Mouse (Mus musculus) cerebellum, postnatal 10 days (tissue): ENCODE results near the gene Crip2.

Source experiments
- DNase-seq, 2 experiments: peaks; one replicate each; pipeline ENCODE4 v3.0.0; 2021; ENCODE audit warnings: mixed read lengths in 2 of 2

Crip2 gene

DNA sequence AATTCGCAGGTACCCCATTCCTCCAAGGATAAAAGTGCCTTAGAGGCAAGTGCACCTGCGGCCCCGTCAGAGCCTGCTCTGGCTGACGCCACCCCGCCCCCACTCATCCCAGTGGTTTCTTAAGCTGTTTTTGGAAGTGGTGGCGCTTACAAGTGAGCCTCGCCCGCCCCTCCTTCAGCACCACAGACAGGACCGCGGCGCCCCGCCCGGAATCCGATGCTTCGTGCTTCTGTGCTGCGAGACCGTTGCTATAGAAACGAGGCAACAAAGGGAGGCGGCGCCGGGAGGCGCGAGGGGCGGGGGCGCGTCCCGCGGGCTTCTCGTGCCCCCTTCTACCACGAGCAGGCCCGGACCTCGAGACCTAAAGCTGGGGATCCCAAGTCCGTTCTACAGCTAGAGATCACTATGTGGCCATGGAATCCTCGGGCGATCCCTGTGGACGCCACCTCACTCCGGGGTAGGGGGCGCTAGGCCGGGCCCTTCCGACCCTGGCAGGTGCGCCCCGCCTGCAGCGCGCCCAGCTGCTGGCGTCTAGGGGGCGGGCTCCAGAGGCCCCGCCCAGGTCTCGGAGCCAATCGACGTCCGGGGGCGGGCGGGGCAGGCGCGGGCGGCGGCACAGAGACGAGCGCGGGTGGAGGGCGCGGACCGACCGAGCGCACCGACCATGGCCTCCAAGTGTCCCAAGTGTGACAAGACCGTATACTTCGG is at the start of gene Crip2:
Crip2 (plus strand) TSS at position 329 of the 708 bp plus-strand sequence.
- peak; percentile 81 to 85 for DNase-seq

DNA sequence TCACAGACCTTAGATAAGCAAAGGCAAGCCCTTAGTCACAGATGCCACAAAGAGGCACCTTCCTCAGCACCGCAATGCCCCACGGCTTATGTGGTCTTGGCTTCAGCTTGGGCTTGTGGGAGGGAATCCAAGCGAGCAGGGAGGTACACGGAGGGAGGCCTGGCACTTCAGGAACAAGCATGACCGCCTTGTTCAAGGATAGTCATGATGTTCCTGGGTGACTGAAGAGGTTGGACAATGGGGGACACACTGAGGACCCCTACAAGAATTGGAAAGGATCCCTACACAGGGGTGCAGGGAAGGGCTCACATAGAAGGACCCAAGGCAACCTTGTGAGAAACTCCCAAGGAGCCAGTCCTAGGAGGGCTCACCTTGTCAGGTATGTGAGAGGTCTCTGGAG is 43.0 kb upstream of the Crip2 start:
- DNase-seq: peak in 1 of 2 experiments; percentile 54

DNA sequence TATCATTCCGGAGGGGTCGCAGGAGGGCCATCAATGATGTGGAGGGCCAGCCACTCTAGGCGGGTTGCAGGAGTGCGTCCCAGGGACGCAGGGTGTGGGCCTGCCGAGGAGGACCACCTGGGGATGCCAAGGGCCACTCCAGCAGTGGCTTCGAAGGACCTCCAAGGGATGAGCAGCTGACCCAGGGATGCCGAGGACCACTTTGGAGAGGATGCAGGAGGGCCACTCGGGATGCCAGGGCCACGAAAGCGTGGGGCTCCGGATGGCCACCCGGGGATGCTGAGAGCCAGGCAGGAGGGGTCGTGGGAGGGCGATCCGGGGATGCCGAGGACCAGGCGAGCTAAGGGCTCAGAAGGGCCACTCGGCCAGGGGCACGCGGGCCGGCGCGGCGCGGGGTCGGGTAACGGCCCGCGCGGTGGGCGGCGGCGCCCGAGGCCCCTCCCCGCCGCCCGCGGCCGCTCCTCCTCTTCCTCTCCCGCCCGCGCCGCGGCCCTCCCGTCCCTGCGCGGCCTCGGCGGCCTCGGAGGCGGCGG is 42.2 kb upstream of the Crip2 start, which contains the start of gene Mta1:
Mta1 (plus strand) TSS at position 530 of the 533 bp plus-strand sequence.
- peak; percentile 71 to 81 for DNase-seq

DNA sequence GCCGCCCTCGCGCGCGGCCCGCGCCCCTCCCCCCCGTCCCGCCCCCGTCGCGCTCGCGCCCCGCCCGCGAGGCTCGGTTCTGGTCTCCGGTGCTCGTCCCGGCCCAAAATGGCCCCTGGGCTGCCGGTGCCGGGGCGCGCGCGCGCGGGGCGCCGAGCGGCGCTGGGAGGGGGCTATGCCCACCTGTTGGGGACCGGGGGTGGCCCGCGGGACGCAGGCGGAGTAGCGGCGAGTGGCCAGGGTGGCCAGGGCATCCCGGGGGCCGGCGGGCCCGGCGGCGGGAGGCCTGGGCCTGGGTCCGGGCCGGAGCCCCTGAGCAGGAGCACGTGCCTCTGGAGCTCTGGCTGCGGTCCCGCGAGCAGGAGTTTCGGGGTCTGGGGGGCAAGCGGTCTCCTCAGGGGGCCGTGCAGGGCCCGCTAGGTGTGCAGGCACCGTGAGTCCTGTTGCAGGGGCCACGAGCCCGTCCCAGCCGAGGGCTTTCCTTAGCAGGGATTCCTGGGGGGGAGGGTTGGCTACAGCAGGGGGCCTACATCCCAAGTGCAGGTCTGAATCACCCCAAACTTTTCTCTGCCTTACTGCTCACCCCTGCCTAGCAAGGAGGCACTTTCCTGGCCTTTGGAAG is 41.4 kb upstream of the Crip2 start:
- DNase-seq: peak; percentile 59 to 61

DNA sequence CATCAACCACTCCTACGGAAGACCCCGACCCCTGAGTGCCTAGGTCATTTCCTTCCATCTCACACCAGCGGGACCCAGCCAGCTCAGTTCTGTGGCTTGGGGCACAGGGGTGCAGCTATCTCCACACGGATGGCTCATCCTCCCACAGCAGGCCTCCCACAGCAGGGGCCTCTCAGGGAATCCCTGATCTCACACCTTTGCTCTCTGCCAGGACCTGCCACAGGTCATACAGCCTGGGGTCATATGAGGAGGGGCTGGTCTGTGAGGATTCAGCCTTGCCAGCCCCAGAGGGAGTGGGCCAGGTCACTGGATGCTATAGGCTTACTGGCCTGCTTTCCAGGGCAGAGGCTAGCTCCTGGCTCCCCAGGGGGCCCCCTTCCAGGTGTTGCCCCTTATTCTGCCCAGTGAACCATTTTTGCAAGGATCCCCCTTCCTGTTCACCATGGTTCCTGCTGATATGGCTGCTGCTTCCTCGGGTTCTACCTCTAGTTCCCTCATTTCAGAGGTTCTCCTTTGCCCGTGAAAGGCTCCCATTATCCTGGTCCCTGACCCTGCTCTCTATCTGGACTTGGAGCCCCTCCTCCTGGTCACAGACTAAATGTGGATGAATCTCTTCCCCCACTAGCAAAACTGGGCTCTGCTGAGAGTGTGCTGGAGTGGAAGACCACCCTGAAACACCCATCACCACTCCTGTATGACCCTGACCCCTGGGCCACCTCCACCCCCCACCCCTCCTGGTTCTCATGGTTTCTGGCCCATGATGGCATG is 40.4 kb upstream of the Crip2 start:
- peak in 1 of 2 experiments; percentile 39 for DNase-seq

DNA sequence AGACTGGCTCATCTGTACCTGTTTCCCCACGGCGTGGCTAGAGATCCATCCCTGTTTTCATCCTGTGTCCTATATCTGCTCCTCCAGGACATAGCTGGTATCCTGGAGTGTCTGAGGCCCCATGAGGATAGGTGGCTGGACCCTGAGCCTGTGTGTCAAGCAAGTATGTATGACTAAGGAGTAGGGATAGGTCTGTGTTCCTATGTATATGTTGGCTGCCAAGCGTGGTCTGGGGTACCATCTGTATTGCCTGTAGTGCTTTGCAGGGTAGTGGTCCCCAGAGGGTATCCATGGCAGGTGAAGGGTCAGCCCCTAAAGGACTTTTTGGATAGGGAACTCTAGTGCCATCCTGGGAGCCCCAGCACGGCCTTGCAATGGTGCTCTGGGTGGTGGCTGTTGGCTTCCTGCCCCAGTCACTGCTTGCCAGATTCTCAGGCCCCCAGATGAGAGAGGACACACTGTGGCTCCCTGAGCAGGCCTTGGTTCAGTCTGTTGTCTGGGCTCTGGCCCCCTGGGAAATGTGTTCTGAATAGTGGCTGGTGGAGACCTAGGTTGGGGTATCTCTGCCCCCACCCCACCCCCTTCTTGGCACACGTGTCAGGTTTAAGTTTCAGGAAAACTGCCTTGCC is 39.5 kb upstream of the Crip2 start:
- DNase-seq: peak; percentile 64 to 75

DNA sequence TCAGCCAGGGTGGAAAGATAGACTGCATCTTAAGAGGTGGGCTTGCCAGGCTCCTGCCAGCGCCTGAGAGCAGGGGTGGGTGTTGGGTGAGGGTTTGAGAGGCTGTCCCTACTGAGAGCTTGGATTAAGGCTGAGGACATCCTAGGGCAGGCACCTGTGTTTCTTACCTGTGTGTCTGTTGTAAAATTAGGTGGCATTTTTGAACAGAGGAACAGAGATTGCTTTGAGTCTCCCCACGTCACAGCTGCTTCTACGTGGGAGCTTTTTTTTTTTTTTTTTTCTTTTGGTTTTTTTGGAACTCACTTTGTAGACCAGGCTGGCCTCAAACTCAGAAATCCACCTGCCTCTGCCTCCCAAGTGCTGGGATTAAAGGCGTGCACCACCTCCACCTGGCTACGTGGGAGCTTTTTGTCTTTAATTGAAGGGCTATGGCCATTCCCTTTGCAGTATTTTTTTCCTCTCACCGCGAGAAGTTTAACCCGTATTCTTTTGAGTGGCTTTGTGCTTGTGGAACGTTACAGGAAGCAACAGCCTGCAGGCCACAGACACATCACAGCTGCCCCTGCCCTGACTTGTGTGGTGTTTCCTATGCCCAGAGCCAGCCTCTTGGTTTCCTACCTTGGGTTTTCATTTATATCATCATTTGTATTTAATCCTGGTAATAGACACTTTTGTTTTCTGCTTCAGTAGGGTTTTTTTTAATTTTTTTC is 38.6 kb upstream of the Crip2 start:
- no peak for DNase-seq

DNA sequence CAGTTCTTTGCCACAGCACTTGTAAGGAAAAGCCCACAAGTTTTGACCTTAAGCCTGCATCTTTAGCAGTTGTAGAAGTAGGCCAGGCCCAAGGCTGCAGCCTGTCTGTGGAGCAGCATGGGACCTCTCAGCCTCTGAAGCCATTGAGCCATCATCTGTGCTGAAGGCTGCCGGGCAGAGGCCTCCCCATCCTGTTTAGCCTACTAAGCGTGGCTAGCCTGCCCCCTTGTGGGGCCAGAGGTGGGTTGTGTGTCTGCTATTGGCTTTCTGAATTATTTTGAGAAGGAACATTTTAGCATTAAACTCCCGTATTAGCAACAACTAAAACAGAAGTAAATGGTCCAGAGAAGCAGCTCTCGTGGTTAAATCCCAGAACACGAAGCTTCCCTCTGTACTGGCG is 37.6 kb upstream of the Crip2 start:
- DNase-seq: peak; percentile 81 to 82

DNA sequence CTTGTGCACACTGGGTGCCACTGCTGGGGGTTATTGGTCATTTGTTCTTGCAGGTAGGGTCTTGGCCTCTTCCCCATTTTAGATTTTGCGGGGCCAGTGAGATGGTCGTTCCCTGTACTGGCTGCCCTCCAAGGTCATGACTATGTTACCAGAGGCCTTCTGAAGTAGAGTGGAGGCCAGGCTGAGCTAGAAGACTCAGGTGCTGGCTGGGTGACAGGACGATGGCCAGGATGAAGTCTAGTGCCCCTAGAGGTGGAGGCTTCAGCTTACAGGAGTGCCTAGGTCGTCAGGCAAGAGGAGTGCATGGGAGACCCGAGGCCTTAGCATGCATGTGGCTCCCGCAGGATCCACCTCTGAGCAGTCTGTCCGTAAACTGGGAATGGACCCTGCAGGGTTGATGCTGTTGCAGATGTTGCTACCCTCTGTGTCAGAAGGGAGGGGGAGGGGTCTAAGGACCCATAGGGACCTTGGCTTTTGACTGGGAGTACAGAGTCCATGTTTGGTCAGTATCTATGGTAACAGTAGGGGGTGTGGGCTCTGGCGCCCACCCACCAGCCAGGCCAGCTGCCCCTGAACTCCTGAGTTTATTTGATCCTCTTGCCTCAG is 36.1 kb upstream of the Crip2 start:
- DNase-seq: peak; percentile 58 to 63

DNA sequence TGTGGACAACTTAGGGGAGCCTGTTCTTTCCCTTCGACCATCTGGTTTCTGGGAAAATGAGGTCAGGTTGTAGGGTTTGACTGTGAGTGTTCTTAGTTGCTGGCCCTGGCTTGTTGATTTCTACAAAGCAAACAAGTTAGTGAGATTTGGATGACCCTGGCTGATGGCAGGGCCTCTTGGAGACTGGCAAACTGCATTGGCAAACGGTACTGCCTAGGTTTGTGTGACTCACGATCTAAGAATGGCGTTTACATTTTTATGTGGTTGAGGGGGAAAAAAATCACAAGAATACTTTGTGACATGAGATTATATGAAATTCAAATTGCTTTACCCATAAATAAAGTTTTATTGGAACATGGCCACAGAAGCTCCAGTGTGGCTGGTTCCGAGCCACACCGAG is 33.6 kb upstream of the Crip2 start:
- DNase-seq: no peak

DNA sequence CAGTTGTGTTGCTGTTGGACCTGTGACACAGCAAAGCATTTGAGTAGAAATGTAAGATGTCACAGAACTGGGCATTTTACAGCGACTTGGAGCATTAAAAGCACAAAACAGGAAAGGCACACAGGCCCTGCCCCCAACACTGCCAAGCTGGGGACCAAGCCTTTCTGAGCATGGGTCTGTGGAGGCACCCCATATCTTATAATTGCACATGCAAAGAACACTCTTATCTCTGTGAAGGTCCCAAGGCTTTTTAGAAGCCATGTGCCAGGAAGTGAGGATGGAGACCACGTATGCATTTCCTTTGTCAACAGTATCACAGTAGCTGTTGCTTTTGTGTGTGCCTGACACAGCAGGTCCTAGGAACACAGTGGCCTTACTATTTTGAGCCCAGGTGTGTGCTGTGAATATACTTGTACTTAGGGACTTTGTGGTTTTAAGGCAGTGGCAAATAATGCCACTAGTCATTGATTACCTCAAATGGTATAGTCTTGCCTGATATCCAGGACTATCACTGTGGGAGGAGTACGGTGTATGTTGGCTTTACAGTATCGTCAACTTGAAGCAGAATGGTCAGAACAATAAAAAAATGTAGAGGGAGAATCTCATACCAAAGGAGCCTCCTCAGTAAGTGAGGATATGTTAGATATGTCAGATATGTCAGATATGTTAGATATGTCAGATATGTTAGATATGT is 32.5 kb upstream of the Crip2 start:
- DNase-seq: no peak

DNA sequence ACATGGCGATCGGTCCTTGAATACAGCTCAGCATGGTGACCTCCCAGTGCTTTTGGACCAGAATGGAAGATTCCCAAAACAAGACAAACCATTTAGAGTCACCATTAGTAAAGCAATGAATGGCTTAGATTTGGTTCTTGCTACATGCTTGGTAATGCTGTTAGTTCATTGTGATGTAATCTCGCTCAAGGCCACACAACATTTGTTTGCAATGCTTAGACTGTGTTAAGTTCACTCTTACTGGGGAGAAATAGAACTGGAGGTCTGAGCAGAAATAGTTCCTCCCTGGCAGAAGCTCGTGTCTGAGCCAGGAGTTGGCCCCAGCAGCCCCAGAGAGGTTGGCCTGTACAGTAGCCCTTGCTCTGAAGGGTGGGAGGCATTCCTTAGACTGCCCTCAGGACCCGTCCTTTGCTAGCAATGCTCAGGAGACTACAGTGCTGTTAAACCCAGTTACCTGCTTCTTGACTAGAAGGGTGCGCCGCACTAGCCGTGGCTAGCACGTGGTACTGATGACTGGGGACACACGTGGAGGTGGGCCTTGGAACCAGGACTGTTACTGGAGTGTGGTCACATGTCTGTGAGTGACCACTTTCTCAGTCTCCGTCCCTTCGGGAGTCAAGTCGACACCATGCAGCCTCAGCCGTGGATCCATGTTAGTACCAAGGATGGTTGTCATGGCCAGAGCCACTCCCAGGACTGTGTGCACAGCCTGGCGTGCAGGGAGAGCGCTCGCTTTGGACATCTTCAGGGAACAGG is 31.3 kb upstream of the Crip2 start:
- DNase-seq: no peak

DNA sequence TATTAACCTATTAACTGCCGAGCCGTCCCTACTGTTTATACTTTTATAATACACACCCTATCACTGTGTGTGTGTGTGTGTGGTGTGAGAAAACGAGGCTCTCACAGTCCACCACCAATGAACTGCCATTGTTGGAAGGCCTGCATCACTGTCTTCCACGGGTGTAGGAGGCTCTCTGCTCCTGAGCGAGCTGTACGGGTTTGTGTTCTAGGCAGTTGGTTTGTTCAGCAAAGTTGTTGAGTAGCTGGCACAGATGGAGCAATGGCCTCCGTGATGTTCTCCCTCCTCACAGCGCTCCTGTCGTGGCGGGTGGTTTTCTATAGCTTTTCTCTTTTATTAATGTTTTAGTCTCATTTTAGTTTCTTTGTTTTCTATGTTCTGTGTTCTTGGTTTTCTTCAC is 30.2 kb upstream of the Crip2 start:
- DNase-seq: no peak

DNA sequence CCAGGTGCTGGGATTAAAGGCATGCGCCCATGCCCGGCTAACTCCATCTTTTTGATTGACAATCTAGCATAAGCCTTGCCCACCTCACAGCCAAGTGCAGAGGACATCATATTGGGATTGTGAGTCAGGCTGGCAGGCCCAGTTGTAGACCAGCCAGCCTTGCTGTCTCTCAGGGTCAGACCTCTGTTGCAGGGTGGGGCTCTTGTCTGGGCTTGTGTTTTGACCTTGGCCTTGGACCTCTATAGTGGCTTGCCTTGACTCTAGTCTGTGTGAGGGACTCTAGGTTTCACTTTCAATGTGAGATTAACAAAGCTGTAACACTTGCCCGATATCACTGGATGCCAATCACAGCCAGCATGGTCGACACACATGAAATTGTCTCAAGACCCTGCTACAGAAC is 25.9 kb upstream of the Crip2 start:
- DNase-seq: no peak

DNA sequence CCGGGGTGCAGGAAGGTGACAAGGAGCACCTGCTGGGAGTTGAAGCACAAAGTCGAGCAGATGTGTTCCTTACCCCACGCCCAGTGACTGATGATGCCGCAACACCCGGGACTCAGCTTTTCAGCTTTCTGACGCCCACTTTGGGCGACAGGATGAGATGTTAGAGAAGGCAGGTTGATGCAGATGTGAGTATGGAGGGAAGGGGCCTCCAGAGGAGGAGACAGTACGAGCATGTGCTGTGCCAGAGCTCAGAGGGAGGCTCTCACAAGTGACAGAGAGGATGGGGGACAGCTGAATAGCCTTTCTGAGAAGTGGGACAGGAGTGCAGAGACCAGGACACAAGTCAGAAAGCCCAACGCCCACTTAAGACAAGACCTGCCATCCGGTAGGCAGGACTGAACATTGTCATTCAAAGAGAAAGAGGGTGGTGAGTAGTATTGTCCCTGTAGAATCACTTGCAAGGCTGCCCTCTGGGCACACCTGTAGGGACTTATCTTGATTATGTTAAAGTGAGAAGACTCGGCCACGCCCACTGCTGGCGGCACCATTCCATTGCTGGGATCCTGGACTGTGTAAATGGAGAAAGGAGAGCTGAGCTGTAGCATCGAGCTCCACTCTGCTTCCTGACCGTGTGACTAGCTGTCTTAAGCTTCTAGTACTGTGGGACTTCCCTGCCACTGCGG is 25.0 kb upstream of the Crip2 start:
- no peak for DNase-seq

DNA sequence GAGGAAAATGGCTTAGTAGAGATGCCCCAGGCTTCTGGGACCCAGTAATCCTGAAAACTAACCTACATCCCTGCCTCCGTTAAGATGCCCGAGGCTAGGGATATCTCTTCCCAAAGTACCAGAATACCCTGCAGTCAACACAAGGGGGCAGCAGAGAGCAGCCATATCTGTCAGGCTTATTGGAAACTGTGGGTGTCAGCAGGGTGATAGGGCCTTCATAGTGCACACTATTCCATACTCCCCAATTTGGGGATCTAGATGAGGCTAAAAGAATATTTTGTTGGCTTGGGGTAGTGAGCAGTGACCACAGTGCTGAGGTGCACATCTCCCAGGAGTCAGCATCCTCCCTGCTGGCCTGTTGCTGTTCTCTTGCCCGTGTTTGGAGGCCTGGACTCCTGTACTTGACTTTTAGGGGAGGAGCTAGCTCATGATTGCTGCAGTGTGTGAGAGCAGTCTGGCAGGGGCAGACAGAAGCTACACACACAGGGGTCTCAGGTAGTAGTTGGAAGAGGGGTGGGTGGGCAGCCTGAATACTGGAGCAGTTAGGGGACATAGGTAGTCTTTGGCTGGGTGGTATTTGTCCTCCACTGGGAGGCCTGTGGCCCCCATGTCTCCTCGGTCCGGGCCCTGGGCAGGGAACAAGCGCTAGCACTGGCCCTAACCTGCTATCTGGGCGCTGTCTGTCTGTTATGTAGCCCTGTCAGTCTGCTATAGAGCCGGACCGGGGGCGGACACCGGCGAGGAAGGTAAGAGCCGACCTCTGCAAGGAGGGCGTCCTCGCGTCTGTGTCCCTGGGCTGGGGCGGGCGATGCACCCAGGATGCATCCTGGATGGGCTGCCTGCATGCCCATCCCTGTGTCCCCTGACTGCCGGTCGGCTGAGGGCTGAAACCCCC is 20.3 kb upstream of the Crip2 start:
- DNase-seq: peak; percentile 92 to 95

DNA sequence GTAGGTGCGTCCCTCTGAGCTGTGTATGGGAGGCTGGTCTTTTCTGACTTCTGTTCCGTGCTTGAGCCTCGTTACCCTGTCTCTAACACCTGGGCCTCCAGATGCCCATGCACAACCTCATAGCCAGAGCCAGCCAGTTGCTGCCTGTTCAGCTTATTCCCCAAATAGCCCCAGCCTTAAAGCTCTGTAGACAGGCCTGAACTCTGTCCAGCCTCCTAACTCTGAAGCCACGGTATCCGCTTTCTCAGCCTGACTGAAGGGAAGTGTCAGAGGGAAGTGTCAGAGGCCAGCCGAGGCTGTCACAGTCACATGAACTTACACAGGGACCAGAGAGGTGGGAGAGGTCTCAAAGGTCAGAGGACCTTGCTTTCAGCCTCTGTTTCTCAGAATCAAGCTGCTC is 15.3 kb upstream of the Crip2 start:
- DNase-seq: no peak

DNA sequence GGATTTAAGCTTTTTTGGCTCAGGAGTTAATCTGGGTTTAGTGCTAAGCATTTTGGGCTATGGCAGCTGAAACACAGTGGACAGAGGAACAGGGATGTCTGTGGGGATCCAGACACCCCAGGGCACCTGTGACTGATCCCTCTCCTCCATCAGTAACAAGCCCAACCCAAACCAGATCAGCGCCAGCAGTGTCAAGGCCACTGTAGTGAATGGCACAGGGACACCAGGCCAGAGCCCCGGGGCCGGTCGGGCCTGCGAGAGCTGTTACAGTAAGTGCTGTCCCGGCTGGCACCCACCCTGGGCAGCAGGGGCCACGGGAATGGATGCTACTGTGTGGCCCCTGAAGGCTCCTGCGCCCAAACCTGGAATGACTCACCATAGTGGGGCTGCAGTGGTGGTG is 9.3 kb upstream of the Crip2 start:
- no peak for DNase-seq

DNA sequence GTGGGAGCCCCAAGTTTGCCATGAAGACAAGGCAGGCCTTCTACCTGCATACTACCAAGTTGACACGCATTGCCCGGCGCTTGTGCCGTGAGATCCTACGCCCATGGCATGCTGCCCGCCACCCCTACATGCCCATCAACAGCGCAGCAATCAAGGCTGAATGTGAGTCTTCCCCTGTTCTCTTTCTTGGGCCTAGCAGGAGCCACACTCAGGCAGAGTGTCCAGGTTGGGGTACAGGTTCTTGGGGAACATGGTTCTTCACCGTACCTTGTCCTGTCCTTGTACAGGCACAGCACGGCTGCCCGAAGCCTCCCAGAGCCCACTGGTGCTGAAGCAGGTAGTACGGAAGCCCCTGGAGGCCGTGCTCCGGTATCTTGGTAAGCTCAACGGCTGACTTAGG is 8.4 kb upstream of the Crip2 start:
- no peak for DNase-seq
